9 mouse cellular contexts compared by ENCODE assay signal in genomic region chr5:93133445-93134244, GRCm38 (mm10). TPM values are rescaled to one million over a fixed set of nuclear protein-coding genes. Genes with fewer than 3 reads are reported as not detected.
DNase-seq lines count a peak whose midpoint lies in the region; ATAC-seq and TF ChIP-seq lines count a peak whose summit lies in the region.
"Had no signal": no experiment of that assay in that cellular context is flagged by ENCODE, and none has a peak within 500 bp of the region (broad histone marks: within the 10 kb centered on the region; RNA-seq: fewer than 3 reads in every experiment).

No protein-coding gene starts in this region.

- H3K9ac ChIP-seq in forebrain, postnatal 0 days, result peak overlapping the region; percentile 32; the same call in 1 of the 2 replicates
- H3K9ac ChIP-seq in limb, embryonic 11.5 days (ENCODE audit: low read length), result no peak overlapping the region
- H3K9ac ChIP-seq: liver, embryonic 14.5 days had no signal

- TF ChIP-seq CTCF in kidney, adult 2 months (conservative IDR thresholded peaks at IDR 0.05; ENCODE audit: insufficient read depth, insufficient read length, low read depth, low read length), result no peak
- no peak for TF ChIP-seq CTCF in forebrain, postnatal 0 days (IDR thresholded peaks at IDR 0.05; ENCODE audit: low read depth)

- no peak overlapping the region for H3K4me3 ChIP-seq in kidney, adult 2 months (ENCODE audit: insufficient read depth, low read depth, low read length)
- H3K4me3 ChIP-seq in forebrain, postnatal 0 days (ENCODE audit: low read depth, low read length), result no peak overlapping the region
- H3K4me3 ChIP-seq in limb, embryonic 11.5 days (ENCODE audit: low read depth, low read length), result no peak overlapping the region

- ATAC-seq in activated CD4-positive, CD25-positive, alpha-beta regulatory T cell, adult 4 months, result peak; percentile 69
- ATAC-seq in forebrain, postnatal 0 days, result peak; percentile 59
- no peak; the same call in 1 of the 2 replicates for ATAC-seq in limb, embryonic 11.5 days (ENCODE audit: insufficient number of reproducible peaks, low FRiP score, low TSS enrichment, low read depth)
- ATAC-seq in megakaryocyte-erythroid progenitor cell, adult 5-6 weeks (replicated peaks; ENCODE audit: low FRiP score, low TSS enrichment, poor library complexity, severe bottlenecking), result no peak

- H3K9me3 ChIP-seq in forebrain, postnatal 0 days (ENCODE audit: low read length), result no peaks in the 10 kb centered on the region
- no peaks in the 10 kb centered on the region for H3K9me3 ChIP-seq in limb, embryonic 11.5 days (ENCODE audit: control insufficient read depth, low read length)

- DNase-seq in kidney, adult 2 months, result peak; percentile 61
- no peak for DNase-seq in kidney, postnatal 14 days
- DNase-seq in forebrain, postnatal 0 days, result no peak
- peak; percentile 62 for DNase-seq in limb, embryonic 11.5 days (ENCODE audit: low spot score)
- peak; percentile 80 for DNase-seq in telencephalon, adult 2 months (ENCODE audit: low read depth, low spot score)
- no peak for DNase-seq in thymus, postnatal 14 days

- no peak for TF ChIP-seq POLR2A in kidney, adult 2 months (IDR thresholded peaks at IDR 0.05; ENCODE audit: low read depth, low read length)

- H3K27me3 ChIP-seq in kidney, adult 2 months (replicated peaks; ENCODE audit: control insufficient read depth, insufficient read depth, low read length), result no peaks in the 10 kb centered on the region
- H3K27me3 ChIP-seq in forebrain, postnatal 0 days (ENCODE audit: insufficient read depth, low read length), result no peaks in the 10 kb centered on the region
- no peaks in the 10 kb centered on the region for H3K27me3 ChIP-seq in limb, embryonic 11.5 days (ENCODE audit: control insufficient read depth, insufficient read depth, low read length)

- no peaks in the 10 kb centered on the region for H3K36me3 ChIP-seq in kidney, adult 2 months (ENCODE audit: control insufficient read depth, insufficient read depth, low read length)
- no peaks in the 10 kb centered on the region for H3K36me3 ChIP-seq in forebrain, postnatal 0 days (ENCODE audit: insufficient read depth)
- no peaks in the 10 kb centered on the region for H3K36me3 ChIP-seq in limb, embryonic 11.5 days (ENCODE audit: control insufficient read depth, insufficient read depth, low read length)

- WGBS in kidney, adult 2 months, result 36% methylated on average over 10 of the region's 10 CpGs
- WGBS in forebrain, postnatal 0 days, result 7% methylated on average over 10 of the region's 10 CpGs
- 10% methylated on average over 10 of the region's 10 CpGs for WGBS in limb, embryonic 11.5 days

- H3K4me1 ChIP-seq in kidney, adult 2 months (ENCODE audit: control insufficient read depth, insufficient read depth, low read length), result peaks cover 22% of the 10 kb centered on the region
- peaks cover 12% of the 10 kb centered on the region for H3K4me1 ChIP-seq in forebrain, postnatal 0 days (ENCODE audit: insufficient read depth)
- H3K4me1 ChIP-seq in limb, embryonic 11.5 days (ENCODE audit: control insufficient read depth, insufficient read depth, low read length), result peaks cover 77% of the 10 kb centered on the region

- peak overlapping the region; percentile 30 for H3K4me2 ChIP-seq in forebrain, postnatal 0 days (ENCODE audit: low read depth)
- H3K4me2 ChIP-seq in limb, embryonic 11.5 days (ENCODE audit: low read depth, severe bottlenecking), result peak overlapping the region; percentile 10; the same call in 1 of the 2 replicates

- H3K27ac ChIP-seq in kidney, adult 2 months (ENCODE audit: insufficient read depth, low read depth, low read length), result peak overlapping the region; percentile 12; the same call in 1 of the 2 replicates
- H3K27ac ChIP-seq in forebrain, postnatal 0 days (ENCODE audit: low read depth, low read length), result peak overlapping the region; percentile 42; the same call in 1 of the 2 replicates
- peak overlapping the region; percentile 69 for H3K27ac ChIP-seq in limb, embryonic 11.5 days (replicated peaks; ENCODE audit: low read depth, low read length)
- H3K27ac ChIP-seq: liver, embryonic 14.5 days had no signal

RNA-seq across cellular contexts. Expression of gene Sept11, which starts 40.4 kb away (rescaled TPM):
- polyA plus RNA-seq in kidney, adult 2 months (2012; rRNA removed), result 46.0 and 50.7 TPM in 2 replicates
- polyA plus RNA-seq in activated CD4-positive, CD25-positive, alpha-beta regulatory T cell, adult 4 months (2017; shearing (Covaris generic)), result 10 to 100 TPM; 29.6 to 33.6 TPM
- total RNA-seq in forebrain, postnatal 0 days (2014; rRNA removed), result 87.2 and 104 TPM in 2 replicates
- polyA plus RNA-seq in forebrain, postnatal 0 days (2015; fragmentation: Nextera tagmentation; extraction: Ambion mirVana), result 85.9 and 104 TPM in 2 replicates
- 276 and 282 TPM in 2 replicates for polyA plus RNA-seq in limb, embryonic 11.5 days (2014; fragmentation: Nextera tagmentation; extraction: Ambion mirVana)
- total RNA-seq in megakaryocyte-erythroid progenitor cell, adult 5-6 weeks (2014; fragmentation: Nextera tagmentation), result 44.5 and 60.0 TPM in 2 replicates
- 37.3 and 38.7 TPM in 2 replicates for total RNA-seq in megakaryocyte-erythroid progenitor cell, adult 5-6 weeks (2017)

Comparison
In these comparisons a context has a peak if more than half of its experiments do, and no peak if none do; other contexts are left out.
1. DNase-seq: peak in kidney, adult 2 months (single experiment), limb, embryonic 11.5 days (single experiment) and telencephalon, adult 2 months (single experiment); none in kidney, postnatal 14 days (single experiment), forebrain, postnatal 0 days (single experiment) and thymus, postnatal 14 days (single experiment).
2. H3K27ac ChIP-seq: peak in every context shown above with its lines; median percentile 69 in limb, embryonic 11.5 days; 42 in forebrain, postnatal 0 days; 12 in kidney, adult 2 months.
3. ATAC-seq: peak in activated CD4-positive, CD25-positive, alpha-beta regulatory T cell, adult 4 months (single experiment) and forebrain, postnatal 0 days (single experiment); none in limb, embryonic 11.5 days (single experiment) and megakaryocyte-erythroid progenitor cell, adult 5-6 weeks (single experiment).